Mouse (Mus musculus) cerebellum, postnatal 4 days (tissue): Measurements from ENCODE around the gene Rpp25l.
"Not testable (repeated sequence)": the region's sequence is repeated elsewhere in the genome, so short reads cannot be mapped to it uniquely, and the experiment has no call there.

Source experiments
- DNase-seq, 2 experiments: peaks; one replicate each; pipeline ENCODE4 v3.0.0; 2022; ENCODE audit warnings: low spot score in 2 of 2, mixed read lengths in 1 of 2

Gene Rpp25l

GRCm38 (mm10) chr4:41696930-41697841 is 16.1 kb downstream of the Rpp25l start, which contains the start of gene Cntfr:
Cntfr (minus strand) TSS chr4:41697089.
- DNase-seq = peak; percentile 85 to 91

- DNase-seq = not testable (repeated sequence)
Observed at GRCm38 (mm10) chr4:41696452-41696851, 16.9 kb downstream of the Rpp25l start.

GRCm38 (mm10) chr4:41695800-41696199 is 17.5 kb downstream of the Rpp25l start:
- not testable (repeated sequence) for DNase-seq

GRCm38 (mm10) chr4:41693511-41693910 is 19.8 kb downstream of the Rpp25l start:
- not testable (repeated sequence) for DNase-seq

GRCm38 (mm10) chr4:41690014-41690413 is 23.3 kb downstream of the Rpp25l start:
- not testable (repeated sequence) for DNase-seq

- DNase-seq = not testable (repeated sequence)
Observed at GRCm38 (mm10) chr4:41688562-41688961, 24.8 kb downstream of the Rpp25l start.

- DNase-seq = not testable (repeated sequence)
Observed at GRCm38 (mm10) chr4:41685882-41686492, 27.3 kb downstream of the Rpp25l start.

GRCm38 (mm10) chr4:41684931-41685453 is 28.3 kb downstream of the Rpp25l start:
- DNase-seq = not testable (repeated sequence)

- DNase-seq = not testable (repeated sequence)
Observed at GRCm38 (mm10) chr4:41684131-41684930, 29.0 kb downstream of the Rpp25l start.

- DNase-seq = not testable (repeated sequence)
Observed at GRCm38 (mm10) chr4:41683303-41683702, 30.0 kb downstream of the Rpp25l start.

- DNase-seq = no peak
Observed at GRCm38 (mm10) chr4:41682789-41683188, 30.5 kb downstream of the Rpp25l start.

- DNase-seq = no peak
Observed at GRCm38 (mm10) chr4:41681947-41682346, 31.4 kb downstream of the Rpp25l start.

GRCm38 (mm10) chr4:41681176-41681575 is 32.2 kb downstream of the Rpp25l start:
- no peak for DNase-seq

GRCm38 (mm10) chr4:41679291-41679690 is 34.0 kb downstream of the Rpp25l start:
- DNase-seq = no peak

- no peak for DNase-seq
Observed at GRCm38 (mm10) chr4:41678863-41679262, 34.5 kb downstream of the Rpp25l start.

GRCm38 (mm10) chr4:41677006-41677629 is 36.2 kb downstream of the Rpp25l start:
- peak in 1 of 2 experiments; percentile 52 for DNase-seq

- peak in 1 of 2 experiments; percentile 37 for DNase-seq
Observed at GRCm38 (mm10) chr4:41676248-41677005, 36.9 kb downstream of the Rpp25l start.

- DNase-seq = no peak
Observed at GRCm38 (mm10) chr4:41673186-41673585, 40.1 kb downstream of the Rpp25l start.

- DNase-seq = no peak
Observed at GRCm38 (mm10) chr4:41672522-41672963, 40.8 kb downstream of the Rpp25l start.

- DNase-seq = no peak
Observed at GRCm38 (mm10) chr4:41671963-41672480, 41.3 kb downstream of the Rpp25l start.
